Mouse (Mus musculus): ENCODE measurements around the gene Olfr56. TPM values are rescaled to one million over a fixed set of nuclear protein-coding genes. Genes with fewer than 3 reads are reported as not detected.
"Not testable (repeated sequence)": the region's sequence is repeated elsewhere in the genome, so short reads cannot be mapped to it uniquely, and the experiment has no call there.

Olfr56 gene
- 0.03 and 0.08 TPM in 2 replicates for polyA plus RNA-seq (2012; rRNA removed)

GRCm38 (mm10) chr11:48978240-48978939 is at the start of gene Olfr56:
Gene Olfr56 (plus strand): TSS chr11:48978889.
- not testable (repeated sequence) for H3K4me1 ChIP-seq (ENCODE audit: control insufficient read depth, insufficient read depth, low read length); H3K27ac ChIP-seq (ENCODE audit: insufficient read depth, low read length); DNase-seq; H3K4me3 ChIP-seq (replicated peaks; ENCODE audit: insufficient read depth, low read depth, low read length); H3K27me3 ChIP-seq (ENCODE audit: control insufficient read depth, insufficient read depth, low read length)
- no CpG with 5 or more reads among the region's 1 CpGs for WGBS

DNA sequence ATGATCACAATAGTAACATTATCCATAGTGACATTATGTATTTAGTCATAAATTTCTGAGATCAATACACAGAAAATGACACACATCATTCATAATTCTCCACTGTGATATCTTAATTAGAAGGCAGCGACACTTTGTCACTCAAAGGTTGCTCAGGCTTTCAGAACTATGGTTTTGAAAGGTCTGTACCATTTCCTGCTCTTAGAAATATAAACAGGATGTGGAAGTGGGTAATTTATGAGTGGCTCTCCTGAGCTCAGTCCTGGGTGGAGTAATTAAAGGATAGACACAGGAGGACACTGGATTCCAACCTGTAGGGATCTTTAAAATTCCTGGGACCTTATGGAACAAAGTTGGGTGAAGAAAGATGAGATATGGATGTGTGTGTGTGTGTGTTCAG is 45.3 kb upstream of the Olfr56 start:
- not testable (repeated sequence) for H3K4me1 ChIP-seq (ENCODE audit: control insufficient read depth, insufficient read depth, low read length); H3K27ac ChIP-seq (ENCODE audit: insufficient read depth, low read length); DNase-seq; H3K4me3 ChIP-seq (replicated peaks; ENCODE audit: insufficient read depth, low read depth, low read length); H3K27me3 ChIP-seq (ENCODE audit: control insufficient read depth, insufficient read depth, low read length)
- WGBS = 80% methylated on average over 1 of the region's 1 CpGs

DNA sequence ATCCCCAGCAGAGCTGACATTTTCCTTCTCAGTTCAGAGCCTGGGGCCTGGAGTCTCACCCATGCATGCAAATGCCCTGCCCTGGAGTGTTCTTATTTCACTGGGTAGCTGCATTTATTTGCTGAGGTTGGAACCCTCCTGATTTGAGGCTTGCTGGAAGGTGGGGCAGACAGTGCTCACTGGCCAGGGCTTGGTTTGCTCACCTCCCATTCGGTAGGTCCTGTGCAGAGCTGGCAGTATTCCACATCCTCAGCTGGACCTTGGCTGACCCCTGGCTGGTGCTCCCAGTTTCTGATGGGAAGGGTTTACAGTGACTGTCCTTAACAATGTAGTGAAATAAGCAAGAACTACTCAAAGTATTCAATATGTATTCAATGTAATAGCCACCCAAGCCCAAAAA is 44.8 kb upstream of the Olfr56 start:
- H3K27ac ChIP-seq (ENCODE audit: insufficient read depth, low read length); H3K27me3 ChIP-seq (ENCODE audit: control insufficient read depth, insufficient read depth, low read length); DNase-seq; H3K4me1 ChIP-seq (ENCODE audit: control insufficient read depth, insufficient read depth, low read length); H3K4me3 ChIP-seq (replicated peaks; ENCODE audit: insufficient read depth, low read depth, low read length): not testable (repeated sequence)
- 12% methylated on average over 1 of the region's 1 CpGs for WGBS

DNA sequence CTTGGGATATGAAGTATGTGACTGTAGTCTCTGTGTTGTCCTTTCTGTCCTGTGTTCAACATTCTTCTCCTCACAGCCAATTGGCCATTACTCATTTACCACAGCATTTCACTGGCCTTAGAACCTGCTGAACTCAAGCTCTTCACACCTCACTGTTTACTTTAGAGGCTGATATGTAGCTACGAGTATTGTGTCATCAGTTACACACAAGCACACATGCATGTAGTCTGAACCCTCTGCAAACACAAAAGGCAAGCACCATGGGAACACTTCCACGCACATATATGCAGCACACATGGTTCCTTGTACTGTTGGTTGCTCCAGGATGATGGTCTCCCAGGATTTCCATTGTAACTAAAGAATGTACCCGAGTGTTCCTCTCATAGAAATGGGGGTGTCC is 43.4 kb upstream of the Olfr56 start:
- no CpG with 5 or more reads among the region's 3 CpGs for WGBS
- not testable (repeated sequence) for H3K4me3 ChIP-seq (replicated peaks; ENCODE audit: insufficient read depth, low read depth, low read length); H3K27me3 ChIP-seq (ENCODE audit: control insufficient read depth, insufficient read depth, low read length); DNase-seq; H3K4me1 ChIP-seq (ENCODE audit: control insufficient read depth, insufficient read depth, low read length); H3K27ac ChIP-seq (ENCODE audit: insufficient read depth, low read length)

GRCm38 (mm10) chr11:48939286-48939685 is 39.4 kb upstream of the Olfr56 start:
- H3K4me3 ChIP-seq (replicated peaks; ENCODE audit: insufficient read depth, low read depth, low read length); H3K27me3 ChIP-seq (ENCODE audit: control insufficient read depth, insufficient read depth, low read length); H3K27ac ChIP-seq (ENCODE audit: insufficient read depth, low read length); H3K4me1 ChIP-seq (ENCODE audit: control insufficient read depth, insufficient read depth, low read length); DNase-seq: not testable (repeated sequence)

DNA sequence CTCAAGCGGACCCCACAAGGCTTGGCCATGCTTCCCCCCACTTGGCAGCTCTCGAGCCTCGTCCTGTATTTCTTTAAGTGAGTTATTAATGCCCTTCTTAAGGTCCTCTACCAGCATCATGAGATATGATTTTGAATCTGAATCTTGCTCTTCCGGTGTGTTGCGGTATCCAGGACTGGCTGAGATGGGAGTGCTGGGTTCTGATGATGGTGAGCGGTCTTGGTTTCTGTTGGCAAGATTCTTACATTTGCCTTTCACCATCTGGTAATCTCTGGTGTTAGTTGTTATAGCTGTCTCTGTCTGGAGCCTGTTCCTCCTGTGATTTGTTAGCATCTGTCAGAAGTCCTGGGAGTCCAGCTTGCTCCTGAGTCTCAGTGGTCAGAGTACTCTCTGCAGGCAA is 32.6 kb upstream of the Olfr56 start, which contains the start of gene Psme2b:
Psme2b (minus strand) TSS at position 101 of the 400 bp plus-strand sequence.
- not testable (repeated sequence) for H3K27me3 ChIP-seq (ENCODE audit: control insufficient read depth, insufficient read depth, low read length); H3K4me3 ChIP-seq (replicated peaks; ENCODE audit: insufficient read depth, low read depth, low read length); H3K27ac ChIP-seq (ENCODE audit: insufficient read depth, low read length); H3K4me1 ChIP-seq (ENCODE audit: control insufficient read depth, insufficient read depth, low read length); DNase-seq
- 91% methylated on average over 6 of the region's 6 CpGs for WGBS

- WGBS = no CpG with 5 or more reads among the region's 1 CpGs
- DNase-seq; H3K27me3 ChIP-seq (ENCODE audit: control insufficient read depth, insufficient read depth, low read length); H3K4me1 ChIP-seq (ENCODE audit: control insufficient read depth, insufficient read depth, low read length); H3K27ac ChIP-seq (ENCODE audit: insufficient read depth, low read length); H3K4me3 ChIP-seq (replicated peaks; ENCODE audit: insufficient read depth, low read depth, low read length): not testable (repeated sequence)
These were observed 4.0 kb upstream of the Olfr56 start for GRCm38 (mm10) chr11:48974686-48975085.

- H3K27ac ChIP-seq (ENCODE audit: insufficient read depth, low read length); H3K4me1 ChIP-seq (ENCODE audit: control insufficient read depth, insufficient read depth, low read length); DNase-seq; H3K4me3 ChIP-seq (replicated peaks; ENCODE audit: insufficient read depth, low read depth, low read length); H3K27me3 ChIP-seq (ENCODE audit: control insufficient read depth, insufficient read depth, low read length): not testable (repeated sequence)
- WGBS = no CpG with 5 or more reads among the region's 3 CpGs
These were observed 562 bp downstream of the Olfr56 start, which contains the start of gene 9930111J21Rik1 for GRCm38 (mm10) chr11:48979251-48979650. Gene 9930111J21Rik1 (minus strand): TSS chr11:48979398.

DNA sequence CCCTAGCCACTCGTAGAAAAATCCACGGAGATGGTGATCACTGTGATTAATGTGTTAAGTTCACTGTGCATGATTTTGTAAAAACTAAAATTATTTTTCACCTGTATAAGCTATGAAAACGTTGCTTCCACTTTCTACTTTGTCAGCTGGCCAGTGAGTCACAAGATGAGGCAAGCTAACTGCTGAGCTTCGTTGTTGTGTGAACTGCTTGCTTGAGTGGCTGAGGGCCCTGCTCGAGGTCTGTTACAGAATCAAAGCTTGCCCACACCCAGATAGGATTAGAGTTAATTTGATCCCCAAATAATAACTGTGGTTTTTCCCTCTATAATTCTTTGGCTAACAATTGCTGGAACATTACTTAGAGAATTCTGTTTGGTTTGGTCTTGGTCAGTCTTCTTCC is 1.4 kb downstream of the Olfr56 start:
- not testable (repeated sequence) for H3K27me3 ChIP-seq (ENCODE audit: control insufficient read depth, insufficient read depth, low read length); H3K4me1 ChIP-seq (ENCODE audit: control insufficient read depth, insufficient read depth, low read length); H3K27ac ChIP-seq (ENCODE audit: insufficient read depth, low read length); DNase-seq; H3K4me3 ChIP-seq (replicated peaks; ENCODE audit: insufficient read depth, low read depth, low read length)
- WGBS = no CpG with 5 or more reads among the region's 5 CpGs

GRCm38 (mm10) chr11:48982848-48983247 is 4.2 kb downstream of the Olfr56 start:
- H3K4me3 ChIP-seq (replicated peaks; ENCODE audit: insufficient read depth, low read depth, low read length); H3K27ac ChIP-seq (ENCODE audit: insufficient read depth, low read length); H3K27me3 ChIP-seq (ENCODE audit: control insufficient read depth, insufficient read depth, low read length); H3K4me1 ChIP-seq (ENCODE audit: control insufficient read depth, insufficient read depth, low read length); DNase-seq: not testable (repeated sequence)
- WGBS = no CpG with 5 or more reads among the region's 3 CpGs

GRCm38 (mm10) chr11:48988219-48988618 is 9.5 kb downstream of the Olfr56 start:
- H3K4me3 ChIP-seq (replicated peaks; ENCODE audit: insufficient read depth, low read depth, low read length); H3K27me3 ChIP-seq (ENCODE audit: control insufficient read depth, insufficient read depth, low read length); DNase-seq; H3K27ac ChIP-seq (ENCODE audit: insufficient read depth, low read length); H3K4me1 ChIP-seq (ENCODE audit: control insufficient read depth, insufficient read depth, low read length): not testable (repeated sequence)
- WGBS = 86% methylated on average over 2 of the region's 3 CpGs

DNA sequence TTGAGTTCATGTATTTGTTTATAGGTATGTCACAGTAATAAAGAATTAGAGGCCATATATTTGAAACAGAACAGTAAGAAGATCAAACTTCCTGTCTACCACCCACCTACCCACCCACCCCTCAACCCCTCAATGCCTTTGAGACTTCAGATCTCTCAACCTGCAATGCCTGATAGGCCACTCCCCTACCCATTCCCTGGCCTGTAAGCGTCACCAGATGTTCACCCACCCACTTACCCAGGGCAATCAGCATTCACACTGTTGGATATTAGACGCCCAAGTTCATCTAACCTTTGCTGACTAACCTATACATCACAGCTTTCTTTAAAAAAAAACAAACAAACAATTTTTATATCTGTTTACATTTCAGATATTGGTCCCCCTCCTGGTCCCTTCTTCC is 11.3 kb downstream of the Olfr56 start:
- not testable (repeated sequence) for H3K27me3 ChIP-seq (ENCODE audit: control insufficient read depth, insufficient read depth, low read length); H3K4me1 ChIP-seq (ENCODE audit: control insufficient read depth, insufficient read depth, low read length); H3K27ac ChIP-seq (ENCODE audit: insufficient read depth, low read length); DNase-seq; H3K4me3 ChIP-seq (replicated peaks; ENCODE audit: insufficient read depth, low read depth, low read length)
- WGBS = 84% methylated on average over 2 of the region's 2 CpGs

All from cerebellum, adult 2 months (tissue).